In the genomic region with DNA sequence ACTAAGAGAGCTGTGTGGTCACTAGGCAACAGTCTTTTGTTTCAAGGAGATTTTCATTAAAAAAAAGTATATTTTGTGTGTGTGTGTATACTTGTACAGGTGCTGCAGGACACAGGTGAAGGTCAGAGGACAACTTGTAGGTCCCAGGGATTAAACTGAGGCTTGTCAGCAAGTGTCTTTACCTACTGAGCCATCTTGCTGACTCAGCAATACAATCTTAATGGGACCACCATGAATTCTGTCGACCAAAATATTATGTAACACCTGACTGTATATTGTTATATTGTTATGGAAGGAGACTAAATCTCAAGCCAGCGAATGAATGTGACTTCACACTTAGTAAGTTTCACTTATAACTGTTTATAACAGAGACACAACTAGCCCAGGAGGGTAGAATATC, we compare ENCODE assay signal across 10 mouse cellular contexts. TPM values are rescaled to one million over a fixed set of nuclear protein-coding genes. Genes with fewer than 3 reads are reported as not detected.
"Had no signal": no experiment of that assay in that cellular context is flagged by ENCODE, and none has a peak within 500 bp of the region (broad histone marks: within the 10 kb centered on the region; RNA-seq: fewer than 3 reads in every experiment).

No protein-coding gene starts in this region.

- H3K4me1 ChIP-seq: neural tube, embryonic 12.5 days; neural tube, embryonic 13.5 days; neural tube, embryonic 15.5 days; stomach, embryonic 15.5 days had no signal

- H3K9me3 ChIP-seq: neural tube, embryonic 12.5 days; neural tube, embryonic 13.5 days; neural tube, embryonic 15.5 days; stomach, embryonic 15.5 days had no signal

- H3K27ac ChIP-seq: neural tube, embryonic 12.5 days; neural tube, embryonic 13.5 days; neural tube, embryonic 15.5 days; stomach, embryonic 15.5 days; stomach, postnatal 0 days had no signal

- H3K36me3 ChIP-seq: neural tube, embryonic 12.5 days; neural tube, embryonic 13.5 days; neural tube, embryonic 15.5 days; stomach, embryonic 15.5 days had no signal

- H3K27me3 ChIP-seq: neural tube, embryonic 12.5 days; neural tube, embryonic 13.5 days; neural tube, embryonic 15.5 days; stomach, embryonic 15.5 days had no signal

- H3K4me2 ChIP-seq: neural tube, embryonic 12.5 days; neural tube, embryonic 13.5 days; neural tube, embryonic 15.5 days; stomach, embryonic 15.5 days had no signal

- H3K4me3 ChIP-seq: neural tube, embryonic 12.5 days; neural tube, embryonic 13.5 days; neural tube, embryonic 15.5 days; stomach, embryonic 15.5 days had no signal

- DNase-seq: right cerebral cortex, adult 18-20 months; right cerebral cortex, postnatal 25 days had no signal

- H3K9ac ChIP-seq: neural tube, embryonic 12.5 days; neural tube, embryonic 13.5 days; neural tube, embryonic 15.5 days; stomach, embryonic 15.5 days had no signal

RNA-seq across cellular contexts. Expression of gene Smyd1, which starts 24.0 kb away (rescaled TPM):
- total RNA-seq: neutrophil, adult 5-6 weeks had no signal

RNA-seq across cellular contexts. Expression of gene Cd8b1, which starts 24.5 kb away (rescaled TPM):
- polyA plus RNA-seq: neural tube, embryonic 12.5 days; neural tube, embryonic 13.5 days; neural tube, embryonic 14.5 days; neural tube, embryonic 15.5 days; stomach, embryonic 16.5 days; stomach, postnatal 0 days had no signal
